Mouse (Mus musculus) forebrain, embryonic 10.5 days (tissue): ENCODE results near the gene Dnajb13. TPM values are rescaled to one million over a fixed set of nuclear protein-coding genes. Genes with fewer than 3 reads are reported as not detected.

Experiments
- DNase-seq: peaks from one replicate; pipeline ENCODE4 v3.0.0-alpha.2; 2017; ENCODE audit warnings: low spot score; ENCODE audit errors: extremely low spot score
- H3K27ac ChIP-seq: fragments of 300-500 bp; sonication (generic); 2 replicates; pipeline ENCODE4 v1.5.1; 2016; ENCODE audit warnings: mild to moderate bottlenecking
- H3K27me3 ChIP-seq: fragments of 300-500 bp; sonication (generic); 2 replicates; pipeline ENCODE4 v1.6.1; 2016; ENCODE audit warnings: mild to moderate bottlenecking; ENCODE audit not compliant: poor library complexity, severe bottlenecking
- H3K36me3 ChIP-seq: fragments of 300-500 bp; sonication (generic); replicated peaks from 2 replicates; pipeline ENCODE4 v1.6.1; 2016; ENCODE audit warnings: mild to moderate bottlenecking, moderate library complexity
- H3K4me1 ChIP-seq: fragments of 300-500 bp; sonication (generic); 2 replicates; pipeline ENCODE4 v1.6.1; 2016
- H3K4me3 ChIP-seq: fragments of 300-500 bp; sonication (generic); 2 replicates; pipeline ENCODE4 v1.5.1; 2016; ENCODE audit warnings: mild to moderate bottlenecking, moderate library complexity
- H3K9me3 ChIP-seq: fragments of 300-500 bp; sonication (generic); 2 replicates; pipeline ENCODE4 v1.6.1; 2016; ENCODE audit warnings: mild to moderate bottlenecking, moderate library complexity
- WGBS: fragments of 180-500 bp; shearing (Covaris S2); methylation state at CpG from one replicate; pipeline ENCODE4 v1.1.7; 2016; 5-methylcytosine and 5-hydroxymethylcytosine counted together
- polyA plus RNA-seq: library from polyadenylated mRNA; unstranded; fragments of >200 nt; fragmentation: Nextera tagmentation; extraction: Ambion mirVana; gene quantifications from 2 replicates; pipeline ENCODE4 v1.2.1, GENCODE M21; 2016

Gene Dnajb13
- polyA plus RNA-seq, 1 experiment from 2014 or later, result 0.26 TPM

DNA sequence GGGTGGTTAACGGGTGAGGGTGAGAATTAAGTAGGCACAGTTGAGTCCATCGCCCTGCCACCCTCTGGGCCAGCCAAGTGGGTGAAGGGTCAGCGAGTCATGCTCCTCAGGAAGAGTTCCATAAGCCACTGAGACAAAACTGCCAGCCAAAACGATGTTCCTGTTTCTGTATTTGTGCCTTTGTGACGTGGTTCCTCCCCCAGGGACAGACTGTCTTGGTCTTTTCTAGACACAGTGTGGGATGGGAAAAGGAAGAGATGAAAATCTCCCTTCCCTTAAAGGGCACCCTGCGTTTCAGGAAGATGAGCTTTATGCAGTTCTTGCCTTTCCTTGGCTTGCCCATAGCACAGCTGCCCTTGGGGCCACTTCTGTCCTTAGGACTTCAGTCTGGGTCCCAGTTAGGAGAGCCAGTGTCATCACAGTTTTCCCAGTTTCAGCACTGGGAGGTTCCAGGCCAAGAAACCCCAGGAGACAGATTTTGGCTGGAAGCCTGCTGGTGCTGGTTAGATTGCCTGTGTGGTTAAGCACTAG is 53.1 kb downstream of the Dnajb13 start:
- no peak overlapping the region for H3K4me3 ChIP-seq
- H3K27me3 ChIP-seq, result no peaks in the 10 kb centered on the region
- no peaks in the 10 kb centered on the region for H3K9me3 ChIP-seq
- H3K4me1 ChIP-seq, result no peaks in the 10 kb centered on the region
- peaks cover 96% of the 10 kb centered on the region for H3K36me3 ChIP-seq
- no peak overlapping the region for H3K27ac ChIP-seq
- whole genome bisulfite sequencing, result 89% methylated on average over 6 of the region's 6 CpGs
- DNase-seq, result no peak

DNA sequence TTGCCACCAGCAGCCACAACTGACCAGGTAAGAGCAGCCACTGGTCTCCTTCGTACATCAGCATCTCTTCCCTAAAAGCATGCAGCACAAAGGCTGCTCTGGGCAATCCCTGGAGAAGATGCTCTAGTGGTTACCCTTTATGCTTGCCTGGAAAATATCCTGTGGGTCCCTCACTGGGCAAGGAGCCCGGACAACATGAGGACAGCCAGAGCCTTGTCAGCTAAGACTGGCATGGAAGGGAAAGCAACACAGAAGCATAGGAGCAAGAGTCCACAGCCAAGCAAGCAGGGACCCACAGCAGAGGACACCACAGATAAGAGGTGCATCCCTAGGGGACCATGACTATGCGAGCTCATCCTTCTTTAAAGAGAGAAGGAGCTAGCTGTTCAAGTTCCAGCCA is 54.9 kb downstream of the Dnajb13 start:
- Histone ChIP-seq H3K27ac (no peak overlapping the region), H3K36me3 (peaks cover 97% of the 10 kb centered on the region)
- 95% methylated on average over 3 of the region's 3 CpGs for whole genome bisulfite sequencing

DNA sequence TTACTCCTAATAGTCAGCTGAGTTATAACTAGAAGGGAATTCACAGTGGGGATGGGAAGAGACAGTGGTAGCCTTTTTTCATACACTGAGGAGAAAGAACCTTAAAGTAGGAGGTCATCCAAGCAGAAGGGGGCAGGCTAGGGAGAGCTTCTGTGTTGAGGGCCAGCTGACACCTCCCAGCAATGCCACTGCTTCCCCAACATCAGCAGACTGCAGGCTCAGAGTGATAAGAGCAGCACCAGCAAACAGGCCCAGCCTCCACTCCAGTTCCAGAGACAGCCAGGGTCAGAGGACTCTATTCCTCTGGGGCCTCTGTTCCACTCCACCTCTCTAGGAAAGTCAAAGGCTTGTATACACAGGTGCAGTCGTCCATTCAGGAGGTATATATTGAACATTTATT is 56.6 kb downstream of the Dnajb13 start:
- 90% methylated on average over 1 of the region's 1 CpGs for WGBS
- peaks cover 97% of the 10 kb centered on the region for H3K36me3 ChIP-seq
- H3K27me3 ChIP-seq, result no peaks in the 10 kb centered on the region
- no peak overlapping the region for H3K4me3 ChIP-seq
- H3K4me1 ChIP-seq, result no peaks in the 10 kb centered on the region
- no peaks in the 10 kb centered on the region for H3K9me3 ChIP-seq
- no peak overlapping the region for H3K27ac ChIP-seq
- DNase-seq, result no peak

More for the DNA sequence above, 54.9 kb downstream of the Dnajb13 start:
- Histone ChIP-seq H3K9me3 (no peaks in the 10 kb centered on the region), H3K4me3 (no peak overlapping the region), H3K4me1 (no peaks in the 10 kb centered on the region), H3K27me3 (no peaks in the 10 kb centered on the region)
- DNase-seq, result no peak

Other genes with a start within 250 kb of the Dnajb13 start
- gene P4ha3, start 229.4 kb downstream of the Dnajb13 start, polyA plus RNA-seq, result 0.27 and 0.81 TPM in 2 replicates
- 38.9 and 39.4 TPM in 2 replicates for gene C2cd3, start 142.7 kb downstream of the Dnajb13 start, polyA plus RNA-seq
- gene Ppme1, start 142.7 kb downstream of the Dnajb13 start, polyA plus RNA-seq, result 80.2 and 84.3 TPM in 2 replicates
- gene Ucp3, start 42.0 kb downstream of the Dnajb13 start, polyA plus RNA-seq, result not detected in 2 replicates
- 78.7 and 93.9 TPM in 2 replicates for gene Ucp2, start 21.6 kb downstream of the Dnajb13 start, polyA plus RNA-seq
- gene Coa4, start 22.1 kb upstream of the Dnajb13 start, polyA plus RNA-seq, result 20.4 and 20.6 TPM in 2 replicates
- gene Rab6a, start 92.5 kb upstream of the Dnajb13 start, polyA plus RNA-seq, result 83.8 and 83.9 TPM in 2 replicates
- gene Mrpl48, start 93.3 kb upstream of the Dnajb13 start, polyA plus RNA-seq, result 55.8 and 56.6 TPM in 2 replicates
- gene Plekhb1, start 147.5 kb upstream of the Dnajb13 start, polyA plus RNA-seq, result 3.2 and 4.0 TPM in 2 replicates
- gene Fam168a, start 191.7 kb upstream of the Dnajb13 start, polyA plus RNA-seq, result 30.2 and 35.8 TPM in 2 replicates